Mouse (Mus musculus): Measurements from ENCODE around the gene Ppm1b. TPM values are rescaled to one million over a fixed set of nuclear protein-coding genes. Genes with fewer than 3 reads are reported as not detected.

Gene Ppm1b
- polyA plus RNA-seq, 1 experiment, result 38.7 TPM

DNA sequence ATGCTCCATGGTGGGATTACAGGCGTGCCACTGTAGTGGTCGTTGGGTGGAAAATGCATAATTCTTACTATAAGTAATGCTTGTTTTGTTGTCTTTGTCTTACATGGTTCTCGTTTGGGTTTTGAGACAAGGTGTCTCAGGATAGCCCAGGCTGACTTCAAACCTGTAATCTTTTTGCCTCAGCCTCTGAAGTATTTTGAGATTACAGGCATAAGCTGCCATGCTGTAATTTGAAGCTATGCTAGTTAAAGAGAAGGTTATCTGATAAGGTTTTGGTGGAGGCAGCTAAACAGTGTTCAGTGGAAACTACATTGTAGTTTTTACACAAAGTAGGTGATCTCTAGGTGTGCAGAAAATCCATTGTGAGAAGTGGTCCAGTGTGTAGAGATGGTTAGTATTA, 61.8 kb downstream of the Ppm1b start:
- TF ChIP-seq POLR2A (IDR thresholded peaks at IDR 0.05; ENCODE audit: borderline replicate concordance, low read depth, low read length), result no peak
- TF ChIP-seq CTCF (IDR thresholded peaks at IDR 0.05; ENCODE audit: low read depth, low read length), result no peak
- no peak overlapping the region for H3K27ac ChIP-seq (ENCODE audit: insufficient read depth, low read depth, low read length)
- no peak overlapping the region for H3K4me3 ChIP-seq (ENCODE audit: insufficient read depth, low read length)

GRCm38 (mm10) chr17:85018794-85019193, 62.3 kb downstream of the Ppm1b start:
- TF ChIP-seq CTCF (IDR thresholded peaks at IDR 0.05; ENCODE audit: low read depth, low read length) (no peak), POLR2A (IDR thresholded peaks at IDR 0.05; ENCODE audit: borderline replicate concordance, low read depth, low read length) (no peak)
- H3K27ac ChIP-seq (ENCODE audit: insufficient read depth, low read depth, low read length), result no peak overlapping the region

More for the DNA sequence above, 61.8 kb downstream of the Ppm1b start:
- H3K4me1 ChIP-seq (ENCODE audit: control insufficient read depth, insufficient read depth, low read length), result peaks cover 11% of the 10 kb centered on the region

DNA sequence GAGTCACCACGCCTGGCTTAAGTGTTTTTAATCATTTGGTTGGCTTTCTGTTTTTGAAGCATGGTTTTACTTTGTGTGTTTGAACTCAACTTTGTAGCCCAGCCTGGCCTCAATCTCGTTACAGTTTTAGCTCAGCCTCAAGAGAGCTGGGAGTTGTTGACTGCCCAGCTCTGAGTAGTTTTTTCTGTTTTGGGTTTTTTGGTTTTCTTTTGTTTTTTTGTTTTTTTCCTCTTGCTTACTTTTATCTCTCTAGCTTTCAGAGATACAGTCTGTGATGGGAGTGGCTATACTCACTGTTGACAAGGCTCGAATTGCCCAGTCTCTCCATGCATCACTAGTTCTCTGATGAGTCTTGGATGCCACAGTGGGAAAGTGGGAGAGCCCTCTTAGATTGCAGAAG, 63.8 kb downstream of the Ppm1b start:
- no peak overlapping the region for H3K27ac ChIP-seq (ENCODE audit: insufficient read depth, low read depth, low read length)
- peaks cover 11% of the 10 kb centered on the region for H3K4me1 ChIP-seq (ENCODE audit: control insufficient read depth, insufficient read depth, low read length)
- no peak overlapping the region for H3K4me3 ChIP-seq (ENCODE audit: insufficient read depth, low read length)
- no peak for TF ChIP-seq CTCF (IDR thresholded peaks at IDR 0.05; ENCODE audit: low read depth, low read length)
- no peak for TF ChIP-seq POLR2A (IDR thresholded peaks at IDR 0.05; ENCODE audit: borderline replicate concordance, low read depth, low read length)

More at GRCm38 (mm10) chr17:85018794-85019193, 62.3 kb downstream of the Ppm1b start:
- no peak overlapping the region for H3K4me3 ChIP-seq (ENCODE audit: insufficient read depth, low read length)
- H3K4me1 ChIP-seq (ENCODE audit: control insufficient read depth, insufficient read depth, low read length), result peaks cover 11% of the 10 kb centered on the region

DNA sequence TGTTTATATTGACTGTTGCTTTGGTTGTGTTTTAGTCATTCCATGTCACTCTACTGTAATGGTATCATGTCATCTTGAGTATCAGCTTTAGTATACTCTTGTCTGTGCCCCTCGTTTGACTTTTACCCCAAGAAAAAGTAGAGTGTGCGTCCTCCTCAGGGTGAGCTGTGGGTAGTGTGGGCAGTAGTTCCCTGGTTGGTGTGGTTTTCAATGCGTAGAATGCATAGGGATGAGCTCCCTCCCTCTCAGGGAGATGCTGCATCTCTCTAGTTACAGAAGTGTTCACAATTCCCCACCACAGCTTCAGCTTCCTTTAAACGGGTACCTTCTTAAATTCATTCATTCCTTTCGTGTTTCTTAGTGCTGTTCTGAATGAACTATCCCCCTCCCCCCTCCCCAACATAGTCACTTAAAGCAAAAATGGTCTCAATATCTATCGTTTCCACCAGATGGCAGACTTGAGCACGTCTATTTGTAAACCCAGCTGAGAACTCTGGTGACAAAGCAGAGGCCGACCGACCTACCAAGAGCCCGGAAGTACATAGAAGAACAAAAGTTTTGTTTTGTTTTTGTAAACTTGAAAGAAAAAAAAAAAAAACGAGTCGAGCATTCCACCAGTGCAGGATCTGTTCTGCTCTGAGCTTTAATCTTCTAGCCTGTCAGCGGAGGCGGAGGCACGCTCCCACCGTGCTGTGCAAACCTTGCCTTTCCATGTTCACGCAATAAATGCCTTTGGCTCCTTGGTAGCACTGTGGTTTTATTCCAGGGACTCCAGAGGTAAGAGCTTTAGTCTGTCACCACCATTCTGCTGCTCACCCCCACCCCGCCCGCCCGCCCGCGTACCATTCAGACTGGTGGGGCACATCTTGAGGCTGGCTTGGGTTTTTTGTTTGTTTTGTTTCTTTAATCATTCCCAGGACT, 67.0 kb downstream of the Ppm1b start:
- Histone ChIP-seq H3K4me3 (ENCODE audit: insufficient read depth, low read length) (no peak overlapping the region), H3K27ac (ENCODE audit: insufficient read depth, low read depth, low read length) (no peak overlapping the region), H3K4me1 (ENCODE audit: control insufficient read depth, insufficient read depth, low read length) (peaks cover 6% of the 10 kb centered on the region)
- TF ChIP-seq CTCF (IDR thresholded peaks at IDR 0.05; ENCODE audit: low read depth, low read length), result no peak
- TF ChIP-seq POLR2A (IDR thresholded peaks at IDR 0.05; ENCODE audit: borderline replicate concordance, low read depth, low read length), result no peak

GRCm38 (mm10) chr17:85024237-85024636, 67.7 kb downstream of the Ppm1b start:
- Histone ChIP-seq H3K27ac (ENCODE audit: insufficient read depth, low read depth, low read length) (no peak overlapping the region), H3K4me1 (ENCODE audit: control insufficient read depth, insufficient read depth, low read length) (peaks cover 2% of the 10 kb centered on the region), H3K4me3 (ENCODE audit: insufficient read depth, low read length) (no peak overlapping the region)
- TF ChIP-seq POLR2A (IDR thresholded peaks at IDR 0.05; ENCODE audit: borderline replicate concordance, low read depth, low read length), result no peak
- no peak for TF ChIP-seq CTCF (IDR thresholded peaks at IDR 0.05; ENCODE audit: low read depth, low read length)

GRCm38 (mm10) chr17:85025151-85025550, 68.6 kb downstream of the Ppm1b start:
- Histone ChIP-seq H3K4me1 (ENCODE audit: control insufficient read depth, insufficient read depth, low read length) (no peaks in the 10 kb centered on the region), H3K4me3 (ENCODE audit: insufficient read depth, low read length) (no peak overlapping the region), H3K27ac (ENCODE audit: insufficient read depth, low read depth, low read length) (no peak overlapping the region)
- no peak for TF ChIP-seq CTCF (IDR thresholded peaks at IDR 0.05; ENCODE audit: low read depth, low read length)

DNA sequence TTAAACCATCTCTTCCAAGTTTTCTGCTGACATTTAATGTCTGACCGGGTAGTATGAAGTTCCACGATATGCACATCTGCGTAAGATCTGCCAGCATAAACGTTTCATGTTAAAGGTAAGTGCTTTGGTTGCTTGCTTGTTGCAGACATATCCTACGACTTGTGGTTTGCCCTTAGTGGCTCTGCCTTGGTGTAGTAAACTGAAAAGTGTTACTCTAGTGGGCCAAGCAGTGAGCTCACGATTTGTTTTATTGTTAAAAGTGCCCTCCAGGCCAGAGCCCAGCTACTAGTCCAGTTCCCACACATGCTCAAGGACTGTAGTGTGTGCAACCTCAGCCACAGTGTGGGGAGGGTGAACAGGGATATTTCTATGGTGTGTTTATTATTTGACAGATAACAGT, 69.9 kb downstream of the Ppm1b start:
- Histone ChIP-seq H3K4me1 (ENCODE audit: control insufficient read depth, insufficient read depth, low read length) (no peaks in the 10 kb centered on the region), H3K4me3 (ENCODE audit: insufficient read depth, low read length) (no peak overlapping the region), H3K27ac (ENCODE audit: insufficient read depth, low read depth, low read length) (no peak overlapping the region)
- no peak for TF ChIP-seq CTCF (IDR thresholded peaks at IDR 0.05; ENCODE audit: low read depth, low read length)
- no peak for TF ChIP-seq POLR2A (IDR thresholded peaks at IDR 0.05; ENCODE audit: borderline replicate concordance, low read depth, low read length)

GRCm38 (mm10) chr17:85027247-85027646, 70.7 kb downstream of the Ppm1b start:
- H3K4me3 ChIP-seq (ENCODE audit: insufficient read depth, low read length), result no peak overlapping the region
- no peaks in the 10 kb centered on the region for H3K4me1 ChIP-seq (ENCODE audit: control insufficient read depth, insufficient read depth, low read length)
- no peak for TF ChIP-seq CTCF (IDR thresholded peaks at IDR 0.05; ENCODE audit: low read depth, low read length)
- no peak for TF ChIP-seq POLR2A (IDR thresholded peaks at IDR 0.05; ENCODE audit: borderline replicate concordance, low read depth, low read length)
- H3K27ac ChIP-seq (ENCODE audit: insufficient read depth, low read depth, low read length), result no peak overlapping the region

- no peak within 1 kb of the TSS for H3K4me3 ChIP-seq (ENCODE audit: insufficient read depth, low read length)
- TF ChIP-seq CTCF (IDR thresholded peaks at IDR 0.05; ENCODE audit: low read depth, low read length) (no peak), POLR2A (IDR thresholded peaks at IDR 0.05; ENCODE audit: borderline replicate concordance, low read depth, low read length) (no peak)
- H3K4me1 ChIP-seq (ENCODE audit: control insufficient read depth, insufficient read depth, low read length), result no peaks in the 10 kb centered on the region
- no peak within 1 kb of the TSS for H3K27ac ChIP-seq (ENCODE audit: insufficient read depth, low read depth, low read length)
Observed at GRCm38 (mm10) chr17:85028093-85028739, 71.7 kb downstream of the Ppm1b start, which contains the start of gene Slc3a1. Slc3a1 (plus strand) TSS chr17:85028376.

- Histone ChIP-seq H3K4me3 (ENCODE audit: insufficient read depth, low read length) (no peak overlapping the region), H3K4me1 (ENCODE audit: control insufficient read depth, insufficient read depth, low read length) (no peaks in the 10 kb centered on the region), H3K27ac (ENCODE audit: insufficient read depth, low read depth, low read length) (no peak overlapping the region)
- TF ChIP-seq CTCF (IDR thresholded peaks at IDR 0.05; ENCODE audit: low read depth, low read length) (no peak), POLR2A (IDR thresholded peaks at IDR 0.05; ENCODE audit: borderline replicate concordance, low read depth, low read length) (no peak)
Observed at GRCm38 (mm10) chr17:85028797-85029196, 72.3 kb downstream of the Ppm1b start.
